Mouse (Mus musculus) heart, adult 9 months (tissue): ENCODE measurements around the gene Rpl41.
"Not testable (repeated sequence)": the region's sequence is repeated elsewhere in the genome, so short reads cannot be mapped to it uniquely, and the experiment has no call there.

Experiments used
- DNase-seq, 2 experiments: peaks; one replicate each; pipeline ENCODE4 v3.0.0; 2022; ENCODE audit warnings: low spot score in 2 of 2

The Rpl41 gene

DNA sequence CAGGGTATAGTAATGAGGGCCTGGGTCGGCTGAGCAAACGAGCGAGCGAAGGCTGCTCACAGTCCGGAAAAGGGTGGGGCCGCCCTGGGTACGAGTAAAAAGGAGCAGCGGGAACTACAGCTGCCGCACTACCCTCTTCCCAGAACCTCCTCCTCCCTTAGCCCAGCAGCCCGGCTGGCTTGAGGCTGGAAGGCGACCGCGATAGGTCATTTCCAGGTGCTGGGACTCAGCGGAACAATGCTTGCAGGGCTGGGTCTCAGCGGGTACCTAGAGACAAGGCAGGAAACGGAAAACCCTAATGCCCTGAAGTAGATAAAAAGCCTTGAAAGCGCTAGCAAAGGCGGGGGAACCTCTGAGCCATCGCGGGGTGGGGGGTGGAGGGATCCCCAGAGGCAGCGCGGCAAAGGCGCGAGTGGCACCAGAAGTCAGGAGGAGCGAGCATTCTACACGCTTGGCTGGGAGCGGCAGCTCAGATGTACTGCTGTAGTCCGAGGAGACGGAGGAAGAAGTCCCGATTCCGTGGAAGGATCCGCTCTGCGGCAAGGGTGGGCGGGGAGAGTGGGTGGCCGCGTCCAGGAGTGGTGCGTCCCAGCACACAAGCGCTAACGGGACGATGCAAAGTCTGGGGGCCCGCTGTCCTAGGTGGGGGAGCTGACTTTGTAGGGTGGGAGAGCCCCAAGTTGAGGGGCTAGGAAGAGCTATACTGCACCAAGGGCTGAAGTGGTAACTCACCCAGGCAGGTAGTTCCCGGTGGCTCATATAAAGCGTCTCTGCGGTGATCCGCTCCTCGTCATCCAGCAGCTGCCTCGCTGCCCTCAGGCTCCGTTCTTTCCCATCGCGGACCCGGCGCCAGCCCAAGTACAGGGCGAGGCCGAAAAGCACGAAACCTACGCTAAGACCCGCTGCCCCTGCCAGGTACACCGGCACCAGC, 24.1 kb downstream of the Rpl41 start:
- peak; percentile 42 to 52 for DNase-seq

DNA sequence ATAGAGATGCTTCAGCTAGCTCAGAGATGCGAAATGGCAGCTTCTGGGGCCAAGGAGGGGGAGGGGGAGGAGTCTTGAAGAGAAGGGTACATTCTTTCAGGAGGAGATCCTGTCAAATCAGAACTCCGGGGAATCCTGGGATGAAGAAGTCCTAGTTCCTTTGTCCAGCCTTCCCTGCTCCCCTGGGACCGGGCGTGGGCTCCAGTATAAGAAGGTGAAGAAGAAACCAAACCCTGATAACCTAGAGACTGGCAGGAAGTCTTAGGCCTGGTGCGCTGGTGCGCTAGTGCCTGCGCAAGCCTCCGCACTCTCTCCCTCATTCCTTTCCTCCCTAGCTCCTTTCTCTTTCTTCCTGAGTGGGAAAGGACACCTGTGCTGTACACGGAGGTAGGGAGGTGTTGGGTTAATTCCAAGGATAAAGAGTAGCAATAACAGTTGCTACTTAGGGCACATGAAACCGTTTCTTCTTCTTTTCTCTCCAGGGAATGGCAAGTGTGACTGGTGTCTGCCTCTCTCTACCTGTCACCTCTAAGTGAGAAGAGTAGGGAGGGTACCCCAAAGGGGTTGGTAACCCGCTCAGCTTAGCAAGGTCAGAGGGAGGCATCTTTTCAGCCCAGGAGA, 24.9 kb downstream of the Rpl41 start:
- no peak for DNase-seq

DNA sequence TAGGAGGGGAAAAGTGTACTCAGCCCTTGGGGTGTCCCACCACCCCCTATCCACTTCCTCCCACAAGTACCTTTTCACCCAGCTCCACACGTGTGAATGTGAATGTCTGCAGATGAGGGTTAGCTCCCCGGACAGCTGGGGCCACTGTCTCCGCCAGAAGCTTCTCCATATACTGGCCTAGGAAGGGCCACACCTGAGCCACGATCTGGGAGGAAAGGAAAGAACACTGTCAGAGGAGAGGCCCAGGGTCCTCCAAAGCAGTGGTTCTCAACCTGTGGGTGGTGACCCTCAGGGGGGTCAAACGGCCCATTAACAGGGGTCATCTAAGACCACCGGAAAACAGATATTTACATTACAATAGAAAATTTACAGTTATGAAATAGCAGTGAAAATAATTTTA, 26.8 kb downstream of the Rpl41 start:
- DNase-seq, result no peak

- no peak for DNase-seq
Measured at GRCm38 (mm10) chr10:128520591-128520990, 28.5 kb downstream of the Rpl41 start.

GRCm38 (mm10) chr10:128518833-128519232, 30.3 kb downstream of the Rpl41 start:
- peak in 1 of 2 experiments; percentile 57 for DNase-seq

- DNase-seq, result no peak
Measured at GRCm38 (mm10) chr10:128516677-128517076, 32.4 kb downstream of the Rpl41 start.

DNA sequence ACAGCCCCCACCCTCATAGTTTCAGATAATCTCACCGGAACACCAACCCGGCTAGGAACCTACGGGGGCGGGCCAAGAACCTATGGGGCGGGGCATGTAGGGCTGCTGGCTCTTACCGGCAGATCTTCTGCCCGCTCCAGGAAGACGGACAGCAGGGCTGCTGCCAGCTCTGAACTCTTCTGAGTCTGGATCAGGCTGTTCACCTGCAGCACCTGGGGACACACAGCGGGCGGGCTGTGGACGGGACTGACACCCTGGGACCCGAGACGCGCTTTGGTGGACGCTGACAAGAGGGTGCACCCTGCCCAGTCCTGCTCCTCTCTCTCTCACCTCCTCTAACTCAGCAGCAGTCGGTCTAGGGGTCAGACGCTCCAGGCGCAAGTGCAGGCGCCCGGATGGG, 33.1 kb downstream of the Rpl41 start:
- no peak for DNase-seq

DNA sequence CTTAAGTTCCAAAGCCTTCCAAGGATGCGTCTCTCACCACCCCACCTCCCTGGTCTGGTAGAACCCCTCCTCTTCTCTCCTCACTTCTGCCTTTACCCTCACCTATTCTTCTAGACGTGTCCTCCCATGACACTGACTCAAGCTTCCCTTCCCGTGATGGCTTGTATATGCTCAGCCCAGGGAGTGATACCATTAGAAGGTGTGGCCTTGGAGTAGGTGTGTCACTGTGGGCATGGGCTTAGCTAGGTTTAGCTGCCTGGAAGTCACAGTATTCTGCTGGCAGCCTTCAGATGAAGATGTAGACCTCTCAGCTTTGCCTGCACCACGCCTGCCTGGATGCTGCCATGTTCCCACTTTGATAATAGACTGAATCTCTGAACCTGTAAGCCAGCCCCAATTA, 34.1 kb downstream of the Rpl41 start:
- DNase-seq, result no peak

DNA sequence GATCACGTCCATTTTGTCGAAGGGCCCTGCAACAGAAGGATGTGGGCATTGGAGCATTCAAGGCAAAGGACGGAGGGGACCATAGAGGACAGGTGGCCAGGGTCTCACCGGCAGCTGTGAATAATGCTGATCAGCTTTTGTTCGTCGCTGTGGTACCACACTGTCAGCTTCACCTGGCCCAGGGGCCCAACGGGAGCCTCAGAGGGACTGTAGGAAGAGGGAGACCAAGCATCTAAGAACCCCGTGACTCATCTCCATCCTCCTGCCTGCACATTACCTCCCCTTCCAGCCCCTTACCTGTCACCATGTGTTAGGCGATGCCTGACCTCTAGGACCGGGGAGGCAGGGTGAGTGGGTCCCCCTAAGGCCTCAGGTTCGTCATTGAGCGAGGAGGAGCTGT, 37.3 kb downstream of the Rpl41 start:
- DNase-seq, result no peak

DNA sequence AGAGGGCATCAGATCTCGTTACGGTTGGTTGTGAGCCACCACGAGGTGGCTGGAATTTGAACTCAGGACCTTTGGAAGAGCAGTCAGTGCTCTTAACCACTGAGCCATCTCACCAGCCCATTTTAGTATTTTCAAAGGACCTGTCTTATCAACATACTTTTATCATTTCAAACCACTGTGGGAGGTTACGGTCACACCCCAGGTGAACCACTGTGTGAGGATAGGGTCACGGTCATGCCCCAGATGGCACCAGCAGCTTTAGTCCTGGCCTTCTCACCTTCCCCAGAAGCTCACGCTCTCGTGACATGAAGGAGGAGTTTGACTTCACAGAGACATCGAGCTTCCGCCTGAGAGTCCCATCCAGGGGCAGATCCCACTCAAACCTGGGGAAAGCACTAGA, 37.9 kb downstream of the Rpl41 start:
- no peak for DNase-seq

DNA sequence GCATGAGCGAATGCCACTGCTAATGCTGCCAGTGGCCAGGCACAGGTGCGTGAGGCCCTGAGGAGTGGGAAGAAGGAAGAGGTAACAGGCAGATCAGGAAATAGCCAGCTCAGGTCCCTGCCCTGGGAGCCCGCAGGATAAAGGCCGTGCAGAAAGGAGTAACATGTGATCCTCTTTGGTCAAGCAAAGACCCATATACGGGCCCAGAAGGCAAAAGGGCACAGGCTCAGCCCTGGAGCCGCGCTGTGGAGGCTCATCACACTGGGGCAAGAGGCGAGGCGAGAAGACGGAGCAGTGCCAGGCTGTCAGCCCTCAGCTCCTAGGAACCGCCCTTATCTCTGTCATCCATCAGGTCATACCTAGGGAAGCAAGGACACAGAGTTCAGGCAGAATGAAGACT, 38.8 kb downstream of the Rpl41 start:
- DNase-seq, result no peak

DNA sequence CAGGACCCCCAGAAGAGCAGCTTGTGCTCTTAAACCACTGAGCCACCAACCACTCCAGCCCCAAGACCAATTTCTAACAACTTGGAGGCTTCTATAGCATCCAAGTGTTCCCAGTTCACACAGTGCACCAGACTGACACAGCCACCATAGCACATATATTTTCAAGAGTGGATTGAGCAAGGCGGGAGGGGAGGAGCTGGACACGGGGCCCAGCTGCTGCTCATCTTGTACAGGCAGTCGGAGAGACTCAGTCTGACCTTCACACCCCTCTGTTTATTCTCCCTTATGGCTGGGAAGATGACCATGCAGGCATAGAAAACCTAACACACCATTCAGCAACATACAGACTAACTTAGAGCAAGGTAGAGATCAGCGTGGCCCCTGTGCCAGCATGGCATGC, 39.3 kb downstream of the Rpl41 start:
- DNase-seq, result no peak

GRCm38 (mm10) chr10:128509203-128509602, 39.9 kb downstream of the Rpl41 start:
- DNase-seq, result no peak

GRCm38 (mm10) chr10:128508260-128508659, 40.8 kb downstream of the Rpl41 start:
- DNase-seq, result no peak

DNA sequence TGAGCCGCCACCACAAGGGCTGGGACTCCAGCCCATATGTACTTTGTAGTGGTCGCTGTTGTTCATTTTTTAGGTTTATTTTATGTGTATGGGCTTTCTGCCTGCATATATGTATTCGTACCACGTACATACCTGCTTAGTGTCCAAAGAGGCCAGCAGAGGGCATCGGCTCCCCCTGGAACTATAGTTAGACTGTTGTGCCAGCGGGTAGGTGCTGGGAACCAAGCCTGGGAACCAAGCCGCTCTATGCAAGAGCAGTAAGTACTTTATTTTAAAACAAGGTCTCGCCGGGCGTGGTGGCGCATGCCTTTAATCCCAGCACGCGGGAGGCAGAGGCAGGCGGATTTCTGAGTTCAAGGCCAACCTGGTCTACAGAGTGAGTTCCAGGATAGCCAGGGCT, 43.1 kb downstream of the Rpl41 start:
- DNase-seq, result no peak

DNA sequence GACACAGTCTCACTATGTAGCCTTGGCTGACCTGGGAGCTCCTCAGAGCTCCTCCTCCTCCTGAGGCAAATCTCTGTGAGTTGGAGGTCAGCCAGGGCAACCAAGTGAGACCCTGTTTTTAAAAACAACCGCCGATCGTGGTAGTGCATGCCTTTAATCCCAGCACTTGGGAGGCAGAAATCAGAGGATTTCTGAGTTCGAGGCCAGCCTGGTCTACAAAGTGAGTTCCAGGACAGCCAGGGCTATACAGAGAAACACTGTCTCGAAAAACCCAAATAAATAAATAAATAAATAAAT, 43.8 kb downstream of the Rpl41 start:
- DNase-seq, result not testable (repeated sequence)

DNA sequence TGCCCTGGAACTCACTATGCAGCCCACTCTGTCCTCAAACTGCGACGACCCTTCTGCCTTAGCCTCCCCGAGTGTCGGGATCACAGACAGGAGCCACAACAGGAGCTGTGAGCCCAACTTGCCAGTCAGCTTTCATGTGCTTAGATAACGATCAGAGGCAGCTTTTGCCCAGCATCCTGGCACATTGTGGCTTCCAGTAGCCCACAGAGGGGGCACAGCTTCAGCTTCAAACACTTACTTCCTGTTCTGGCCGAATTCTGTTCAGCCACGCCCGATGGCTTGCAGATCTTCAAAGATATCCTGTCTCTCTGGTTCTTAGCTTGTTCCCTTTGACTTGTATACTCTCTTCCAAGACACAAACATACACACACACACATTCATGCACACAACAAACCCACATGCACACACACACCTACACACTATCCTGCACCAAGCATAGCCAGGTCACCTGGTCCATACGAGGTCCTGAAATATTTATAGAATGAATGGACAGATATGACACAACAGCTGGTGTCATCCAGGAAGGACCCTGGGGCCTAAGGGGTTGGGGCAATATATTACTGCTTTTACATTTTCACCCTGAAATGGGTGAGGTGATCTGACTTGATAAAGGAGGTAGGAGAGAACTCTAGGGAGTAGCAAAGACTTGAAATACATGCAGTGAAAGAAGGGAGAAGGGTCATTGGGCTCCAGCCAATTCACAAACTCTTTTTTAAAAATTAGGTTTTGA, 44.3 kb downstream of the Rpl41 start:
- DNase-seq, result no peak

DNA sequence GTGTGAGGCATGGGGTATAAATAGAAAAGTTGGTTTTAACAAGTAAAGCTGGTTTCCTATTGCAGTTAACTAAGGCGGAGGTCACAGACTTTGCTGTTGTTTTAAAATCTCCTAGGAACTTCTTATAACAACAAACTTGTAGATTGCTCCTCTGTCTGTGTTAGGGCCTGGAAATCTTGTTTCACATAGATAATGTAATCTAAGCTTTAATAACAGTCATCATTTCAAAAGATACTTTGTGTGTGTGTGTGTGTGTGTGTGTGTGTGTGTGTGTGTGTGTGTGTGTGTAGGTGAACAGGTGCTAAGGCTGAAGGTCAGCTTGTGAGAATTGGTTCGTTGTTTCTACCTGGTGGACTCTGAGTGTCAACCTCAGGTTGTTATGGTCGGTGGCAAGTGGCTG, 45.1 kb downstream of the Rpl41 start:
- no peak for DNase-seq

DNA sequence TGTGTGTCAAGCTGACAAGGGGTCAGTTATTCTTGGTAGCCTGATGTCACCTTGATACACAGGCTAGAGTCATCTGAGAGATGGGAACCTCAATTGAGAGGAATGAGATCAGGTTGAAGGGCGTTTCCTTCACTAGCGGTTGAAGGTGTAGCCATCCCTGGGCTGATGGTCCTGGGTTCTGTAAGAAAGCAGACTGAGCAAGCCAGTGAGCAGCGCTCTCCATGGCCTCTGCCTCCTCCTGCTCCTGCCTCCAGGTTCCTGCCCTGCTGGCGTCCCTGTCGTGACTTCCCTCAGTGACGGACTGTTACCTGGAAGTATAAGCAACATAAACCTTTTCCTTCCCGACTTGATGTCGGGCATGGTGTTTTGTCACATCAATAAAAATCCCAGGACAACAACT, 45.6 kb downstream of the Rpl41 start:
- no peak for DNase-seq

- peak in 1 of 2 experiments; percentile 68 for DNase-seq
Measured at GRCm38 (mm10) chr10:128502341-128502740, 46.8 kb downstream of the Rpl41 start.

DNA sequence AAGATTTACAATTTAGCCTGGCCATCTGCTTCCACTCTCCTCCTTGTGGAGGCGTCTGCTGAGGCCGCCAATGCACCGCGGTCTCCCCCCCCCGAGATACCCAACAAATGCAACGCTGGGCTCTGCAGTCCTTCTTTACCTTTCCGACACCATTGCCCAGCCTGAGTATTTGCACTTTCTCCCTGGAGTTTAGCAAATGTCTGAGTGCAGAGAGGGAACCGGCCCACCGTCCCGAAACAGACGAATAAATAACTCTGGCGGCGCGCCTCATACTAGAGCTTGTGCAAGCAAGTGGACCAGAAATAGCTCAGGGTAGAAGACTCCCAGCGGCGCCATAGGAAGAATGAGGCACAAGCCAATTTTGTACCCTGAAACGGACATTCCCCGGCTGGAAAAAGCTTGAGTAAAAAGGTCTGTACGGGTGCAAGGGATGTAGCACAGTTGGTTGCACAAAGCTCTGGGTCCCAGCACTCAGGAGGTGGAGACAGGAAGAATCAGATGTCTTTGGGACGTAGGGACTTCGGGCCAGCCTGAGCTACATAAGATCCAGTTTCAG, 49.9 kb downstream of the Rpl41 start:
- peak; percentile 60 to 73 for DNase-seq

DNA sequence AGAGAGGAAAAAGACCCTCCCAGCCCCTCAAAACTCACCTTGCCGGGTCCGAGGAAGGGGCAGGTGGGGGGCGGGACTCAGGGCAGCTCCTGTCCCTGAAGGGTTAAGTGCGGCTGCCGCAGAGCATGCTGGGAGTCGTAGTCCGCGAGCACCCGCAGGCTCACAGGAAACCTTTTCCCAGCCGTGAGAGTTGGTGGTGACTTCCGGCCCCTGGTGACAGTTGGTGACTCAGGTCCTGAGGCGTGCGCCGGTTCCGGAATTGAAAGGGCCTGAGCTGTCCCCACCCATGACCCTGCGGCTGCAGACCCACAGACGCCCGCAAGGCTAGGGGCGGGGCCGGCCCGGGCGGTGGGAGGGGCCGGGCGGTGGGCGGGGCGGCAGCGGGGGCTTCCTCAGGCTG, 50.5 kb downstream of the Rpl41 start, which contains the start of gene Myl6b:
Gene Myl6b, minus strand, starts transcription at position 96 of the 400 bp plus-strand sequence.
- peak; percentile 98 for DNase-seq
